Mouse (Mus musculus) left cerebral cortex, postnatal 36 days (tissue): ENCODE results near the gene Hoxc5. TPM values are rescaled to one million over a fixed set of nuclear protein-coding genes. Genes with fewer than 3 reads are reported as not detected.

Experiments
- DNase-seq, 2 experiments: peaks; one replicate each; pipeline ENCODE4 v3.0.0; 2021 to 2022; ENCODE audit warnings: low spot score in 2 of 2, mixed read lengths in 1 of 2
- intact Hi-C: fragments of 180-260 bp; cut with DNase I; formaldehyde crosslinking; loops from one replicate; pipeline ENCODE4 v1.15.1; 2025
- total RNA-seq, 2 experiments: library from RNA; stranded (reverse); gene quantifications; 2 replicates each; pipeline ENCODE4 v1.2.3; 2021

The Hoxc5 gene
- total RNA-seq, 2 experiments from 2014 or later: not detected

GRCm38 (mm10) chr15:103001370-103001769, 34.1 kb downstream of the Hoxc5 start:
- DNase-seq: no peak
- intact Hi-C loops: no loop called here

GRCm38 (mm10) chr15:103002156-103002555, 34.9 kb downstream of the Hoxc5 start:
- no peak for DNase-seq
- intact Hi-C loops: no loop called here

GRCm38 (mm10) chr15:103002821-103003448, 35.7 kb downstream of the Hoxc5 start:
- intact Hi-C loops: no loop called here
- DNase-seq: no peak

- no peak for DNase-seq
- intact Hi-C loops: no loop called here
These were observed 38.1 kb downstream of the Hoxc5 start for GRCm38 (mm10) chr15:103005308-103005707.

GRCm38 (mm10) chr15:103005797-103006196, 38.6 kb downstream of the Hoxc5 start:
- intact Hi-C loops: no loop called here
- no peak for DNase-seq

GRCm38 (mm10) chr15:103006326-103006725, 39.1 kb downstream of the Hoxc5 start:
- no peak for DNase-seq
- intact Hi-C loops: no loop called here

- no peak for DNase-seq
- intact Hi-C loops: no loop called here
These were observed 42.2 kb downstream of the Hoxc5 start for GRCm38 (mm10) chr15:103009265-103010111.

- no peak for DNase-seq
- intact Hi-C loops: no loop called here
These were observed 43.0 kb downstream of the Hoxc5 start for GRCm38 (mm10) chr15:103010112-103010846.

- intact Hi-C loops: no loop called here
- DNase-seq: no peak
These were observed 43.8 kb downstream of the Hoxc5 start for GRCm38 (mm10) chr15:103010847-103011555.

- DNase-seq: no peak
- intact Hi-C loops: loop anchor here (2.0 kb wide), 1 partner anchor 109 kb away; no protein-coding TSS in a partner anchor
These were observed 44.8 kb downstream of the Hoxc5 start for GRCm38 (mm10) chr15:103011928-103012486.

- intact Hi-C loops: loop anchor here (1.0 to 2.0 kb wide), 2 partner anchors 107 to 152 kb away; no protein-coding TSS in a partner anchor
- DNase-seq: no peak
These were observed 46.2 kb downstream of the Hoxc5 start for GRCm38 (mm10) chr15:103013238-103013984.

GRCm38 (mm10) chr15:103014166-103015008, 47.1 kb downstream of the Hoxc5 start:
- intact Hi-C loops: no loop called here
- DNase-seq: no peak

GRCm38 (mm10) chr15:103015009-103015399, 47.8 kb downstream of the Hoxc5 start:
- no peak for DNase-seq
- intact Hi-C loops: no loop called here

GRCm38 (mm10) chr15:103015406-103016166, 48.3 kb downstream of the Hoxc5 start:
- no peak for DNase-seq
- intact Hi-C loops: no loop called here

- DNase-seq: no peak
- intact Hi-C loops: no loop called here
These were observed 51.4 kb downstream of the Hoxc5 start, which contains the start of gene Hoxc4 for GRCm38 (mm10) chr15:103018636-103019035. Gene Hoxc4, plus strand, starts transcription at chr15:103018934.

- intact Hi-C loops: no loop called here
- no peak for DNase-seq
These were observed 53.7 kb downstream of the Hoxc5 start for GRCm38 (mm10) chr15:103020899-103021418.

GRCm38 (mm10) chr15:103021544-103021943, 54.3 kb downstream of the Hoxc5 start:
- intact Hi-C loops: no loop called here
- no peak for DNase-seq
